Mouse (Mus musculus) cerebellum, adult 2 months (tissue): Measurements from ENCODE around the gene Mgea5.

Source experiments
- CTCF ChIP-seq: fragments of 200-500 bp; IDR thresholded peaks from 2 replicates; pipeline ENCODE4 v1.5.1; 2011; ENCODE audit warnings: low read depth, mild to moderate bottlenecking, control low read depth, low read length, moderate library complexity, borderline replicate concordance; ENCODE audit not compliant: insufficient read depth
- POLR2A ChIP-seq: fragments of 200-500 bp; IDR thresholded peaks from 2 replicates; pipeline ENCODE4 v1.6.1; 2011; ENCODE audit warnings: low read length, control low read depth, borderline replicate concordance; ENCODE audit not compliant: insufficient read depth

- TF ChIP-seq POLR2A (no peak), CTCF (no peak)
Observed at GRCm38 (mm10) chr19:45782315-45783001, 1.2 kb downstream of the Mgea5 start.
